Mouse (Mus musculus): Measurements from ENCODE around the gene Fyb.

- TF ChIP-seq CTCF (conservative IDR thresholded peaks at IDR 0.05; ENCODE audit: low read length): no peak
- no peak for TF ChIP-seq NANOG (IDR thresholded peaks at IDR 0.05; ENCODE audit: borderline replicate concordance, low read length)
Measured at GRCm38 (mm10) chr15:6525386-6525785, 2.7 kb downstream of the Fyb start.
